Mouse (Mus musculus): ENCODE measurements at regions not wholly inside any gene's neighbourhood (a gene's known extent, or its start where the extent isn't known, plus 50 kb on each side); places are given as distances from the start of the nearest gene placed in this dataset.

GRCm38 (mm10) chr6:61099348-61099981 is 80.7 kb upstream of the Ccser1 start:
- no peak for DNase-seq
- Histone ChIP-seq H3K27ac (ENCODE audit: insufficient read depth, low read length) (no peak overlapping the region), H3K4me3 (replicated peaks; ENCODE audit: insufficient read depth, low read depth, low read length) (no peak overlapping the region), H3K27me3 (ENCODE audit: control insufficient read depth, insufficient read depth, low read length) (no peaks in the 10 kb centered on the region), H3K4me1 (ENCODE audit: control insufficient read depth, insufficient read depth, low read length) (no peaks in the 10 kb centered on the region)
- WGBS = 53% methylated on average over 9 of the region's 9 CpGs
- TF ChIP-seq CTCF (IDR thresholded peaks at IDR 0.05; ENCODE audit: borderline replicate concordance, insufficient read depth, low read depth, low read length) = no peak
- no peak for TF ChIP-seq POLR2A (IDR thresholded peaks at IDR 0.05; ENCODE audit: borderline replicate concordance, insufficient read depth, low read length)

- WGBS = 30% methylated on average over 3 of the region's 3 CpGs
- Histone ChIP-seq H3K27ac (ENCODE audit: insufficient read depth, low read length) (no peak overlapping the region), H3K4me1 (ENCODE audit: control insufficient read depth, insufficient read depth, low read length) (no peaks in the 10 kb centered on the region), H3K27me3 (ENCODE audit: control insufficient read depth, insufficient read depth, low read length) (no peaks in the 10 kb centered on the region), H3K4me3 (replicated peaks; ENCODE audit: insufficient read depth, low read depth, low read length) (no peak overlapping the region)
- no peak for DNase-seq
- TF ChIP-seq CTCF (IDR thresholded peaks at IDR 0.05; ENCODE audit: borderline replicate concordance, insufficient read depth, low read depth, low read length) = no peak
- no peak for TF ChIP-seq POLR2A (IDR thresholded peaks at IDR 0.05; ENCODE audit: borderline replicate concordance, insufficient read depth, low read length)
Observed at GRCm38 (mm10) chr6:61099982-61100365, 80.2 kb upstream of the Ccser1 start.

GRCm38 (mm10) chr6:61101972-61102371 is 78.2 kb upstream of the Ccser1 start:
- Histone ChIP-seq H3K4me3 (replicated peaks; ENCODE audit: insufficient read depth, low read depth, low read length) (no peak overlapping the region), H3K27me3 (ENCODE audit: control insufficient read depth, insufficient read depth, low read length) (no peaks in the 10 kb centered on the region), H3K27ac (ENCODE audit: insufficient read depth, low read length) (no peak overlapping the region), H3K4me1 (ENCODE audit: control insufficient read depth, insufficient read depth, low read length) (no peaks in the 10 kb centered on the region)
- no peak for TF ChIP-seq CTCF (IDR thresholded peaks at IDR 0.05; ENCODE audit: borderline replicate concordance, insufficient read depth, low read depth, low read length)
- no peak for TF ChIP-seq POLR2A (IDR thresholded peaks at IDR 0.05; ENCODE audit: borderline replicate concordance, insufficient read depth, low read length)
- no peak for DNase-seq
- 83% methylated on average over 6 of the region's 6 CpGs for WGBS

- 79% methylated on average over 4 of the region's 4 CpGs for WGBS
- Histone ChIP-seq H3K27ac (ENCODE audit: insufficient read depth, low read length) (no peak overlapping the region), H3K4me1 (ENCODE audit: control insufficient read depth, insufficient read depth, low read length) (no peaks in the 10 kb centered on the region)
Observed at GRCm38 (mm10) chr6:61103459-61104234, 76.5 kb upstream of the Ccser1 start.

GRCm38 (mm10) chr6:61115250-61115649 is 64.9 kb upstream of the Ccser1 start:
- TF ChIP-seq POLR2A (IDR thresholded peaks at IDR 0.05; ENCODE audit: borderline replicate concordance, insufficient read depth, low read length) = no peak
- no peak for TF ChIP-seq CTCF (IDR thresholded peaks at IDR 0.05; ENCODE audit: borderline replicate concordance, insufficient read depth, low read depth, low read length)
- 71% methylated on average over 1 of the region's 1 CpGs for WGBS
- Histone ChIP-seq H3K4me1 (ENCODE audit: control insufficient read depth, insufficient read depth, low read length) (no peaks in the 10 kb centered on the region), H3K27me3 (ENCODE audit: control insufficient read depth, insufficient read depth, low read length) (no peaks in the 10 kb centered on the region), H3K4me3 (replicated peaks; ENCODE audit: insufficient read depth, low read depth, low read length) (no peak overlapping the region), H3K27ac (ENCODE audit: insufficient read depth, low read length) (no peak overlapping the region)
- DNase-seq = no peak

More at GRCm38 (mm10) chr6:61103459-61104234, 76.5 kb upstream of the Ccser1 start:
- Histone ChIP-seq H3K27me3 (ENCODE audit: control insufficient read depth, insufficient read depth, low read length) (no peaks in the 10 kb centered on the region), H3K4me3 (replicated peaks; ENCODE audit: insufficient read depth, low read depth, low read length) (no peak overlapping the region)
- TF ChIP-seq CTCF (IDR thresholded peaks at IDR 0.05; ENCODE audit: borderline replicate concordance, insufficient read depth, low read depth, low read length) (no peak), POLR2A (IDR thresholded peaks at IDR 0.05; ENCODE audit: borderline replicate concordance, insufficient read depth, low read length) (no peak)
- no peak for DNase-seq

GRCm38 (mm10) chr6:61119590-61119989 is 60.5 kb upstream of the Ccser1 start:
- H3K4me1 ChIP-seq (ENCODE audit: control insufficient read depth, insufficient read depth, low read length) = no peaks in the 10 kb centered on the region
- WGBS = 82% methylated on average over 2 of the region's 2 CpGs
- no peak for DNase-seq
- no peaks in the 10 kb centered on the region for H3K27me3 ChIP-seq (ENCODE audit: control insufficient read depth, insufficient read depth, low read length)
- TF ChIP-seq CTCF (IDR thresholded peaks at IDR 0.05; ENCODE audit: borderline replicate concordance, insufficient read depth, low read depth, low read length) (no peak), POLR2A (IDR thresholded peaks at IDR 0.05; ENCODE audit: borderline replicate concordance, insufficient read depth, low read length) (no peak)
- no peak overlapping the region for H3K27ac ChIP-seq (ENCODE audit: insufficient read depth, low read length)
- H3K4me3 ChIP-seq (replicated peaks; ENCODE audit: insufficient read depth, low read depth, low read length) = no peak overlapping the region

GRCm38 (mm10) chr6:61125431-61125830 is 54.7 kb upstream of the Ccser1 start:
- 91% methylated on average over 3 of the region's 3 CpGs for WGBS
- DNase-seq = no peak

GRCm38 (mm10) chr6:61127238-61127637 is 52.9 kb upstream of the Ccser1 start:
- TF ChIP-seq CTCF (IDR thresholded peaks at IDR 0.05; ENCODE audit: borderline replicate concordance, insufficient read depth, low read depth, low read length) (no peak), POLR2A (IDR thresholded peaks at IDR 0.05; ENCODE audit: borderline replicate concordance, insufficient read depth, low read length) (no peak)
- DNase-seq = no peak
- Histone ChIP-seq H3K4me3 (replicated peaks; ENCODE audit: insufficient read depth, low read depth, low read length) (no peak overlapping the region), H3K27me3 (ENCODE audit: control insufficient read depth, insufficient read depth, low read length) (no peaks in the 10 kb centered on the region), H3K27ac (ENCODE audit: insufficient read depth, low read length) (no peak overlapping the region), H3K4me1 (ENCODE audit: control insufficient read depth, insufficient read depth, low read length) (no peaks in the 10 kb centered on the region)
- 58% methylated on average over 1 of the region's 1 CpGs for WGBS

More at GRCm38 (mm10) chr6:61125431-61125830, 54.7 kb upstream of the Ccser1 start:
- no peak overlapping the region for H3K27ac ChIP-seq (ENCODE audit: insufficient read depth, low read length)
- H3K27me3 ChIP-seq (ENCODE audit: control insufficient read depth, insufficient read depth, low read length) = no peaks in the 10 kb centered on the region
- TF ChIP-seq CTCF (IDR thresholded peaks at IDR 0.05; ENCODE audit: borderline replicate concordance, insufficient read depth, low read depth, low read length) = no peak
- no peak for TF ChIP-seq POLR2A (IDR thresholded peaks at IDR 0.05; ENCODE audit: borderline replicate concordance, insufficient read depth, low read length)
- no peak overlapping the region for H3K4me3 ChIP-seq (replicated peaks; ENCODE audit: insufficient read depth, low read depth, low read length)
- H3K4me1 ChIP-seq (ENCODE audit: control insufficient read depth, insufficient read depth, low read length) = no peaks in the 10 kb centered on the region

Data from cerebellum, adult 2 months (tissue).